Mouse (Mus musculus) heart, embryonic 14.5 days (tissue): ENCODE data around the gene Vash1. TPM values are rescaled to one million over a fixed set of nuclear protein-coding genes. Genes with fewer than 3 reads are reported as not detected.

Experiments used
- ATAC-seq: fragments of 200-750 bp; cut with Nextera tagmentation; 2 replicates; pipeline ENCODE4 v1.8.0; 2017; ENCODE audit warnings: low read depth, moderate TSS enrichment; ENCODE audit not compliant: insufficient number of reproducible peaks, insufficient read depth, low FRiP score
- H3K27ac ChIP-seq, 2 experiments: fragments of 200-500 bp in 1 of 2; fragments of 300-500 bp in 1 of 2; sonication (generic) in 1 of 2; replicated peaks in 1 of 2; 2 replicates each; pipeline ENCODE4 v1.5.1; 2012 to 2014; ENCODE audit warnings: low read depth in 2 of 2, low read length in 2 of 2, control low read depth in 1 of 2, mild to moderate bottlenecking in 1 of 2, mixed read lengths in 1 of 2; ENCODE audit not compliant: control insufficient read depth in 1 of 2, insufficient read depth in 1 of 2
- H3K27me3 ChIP-seq: fragments of 300-500 bp; sonication (generic); 2 replicates; pipeline ENCODE4 v1.6.1; 2014; ENCODE audit warnings: mild to moderate bottlenecking, low read length, control low read depth; ENCODE audit not compliant: control insufficient read depth, insufficient read depth
- H3K36me3 ChIP-seq: fragments of 300-500 bp; sonication (generic); 2 replicates; pipeline ENCODE4 v1.6.1; 2014; ENCODE audit warnings: mild to moderate bottlenecking, control low read depth, low read length, mixed read lengths; ENCODE audit not compliant: control insufficient read depth, insufficient read depth
- H3K4me1 ChIP-seq, 2 experiments: fragments of 200-500 bp in 1 of 2; fragments of 300-500 bp in 1 of 2; sonication (generic) in 1 of 2; 2 replicates each; pipeline ENCODE4 v1.6.1; 2012 to 2014; ENCODE audit warnings: low read length in 2 of 2, control low read depth in 1 of 2, mixed read lengths in 1 of 2; ENCODE audit not compliant: control insufficient read depth in 2 of 2, insufficient read depth in 2 of 2
- H3K4me2 ChIP-seq: fragments of 300-500 bp; sonication (generic); 2 replicates; pipeline ENCODE4 v1.6.1; 2014; ENCODE audit warnings: mild to moderate bottlenecking, low read length
- H3K4me3 ChIP-seq, 2 experiments: fragments of 200-500 bp in 1 of 2; fragments of 300-500 bp in 1 of 2; sonication (generic) in 1 of 2; 2 replicates each; pipeline ENCODE4 v1.5.1; 2012 to 2014; ENCODE audit warnings: low read length in 2 of 2, mild to moderate bottlenecking in 2 of 2, control low read depth in 1 of 2, low read depth in 1 of 2, moderate library complexity in 1 of 2; ENCODE audit not compliant: control insufficient read depth in 1 of 2, insufficient read depth in 1 of 2
- H3K9ac ChIP-seq: fragments of 300-500 bp; sonication (generic); 2 replicates; pipeline ENCODE4 v1.6.1; 2014; ENCODE audit warnings: mild to moderate bottlenecking, low read length
- H3K9me3 ChIP-seq: fragments of 300-500 bp; sonication (generic); 2 replicates; pipeline ENCODE4 v1.6.1; 2016; ENCODE audit warnings: low read length, control low read depth; ENCODE audit not compliant: control insufficient read depth
- WGBS: fragments of 180-500 bp; shearing (Covaris S2); extraction: QIAGEN DNeasy Blood & Tissue Kit; methylation state at CpG from one replicate; pipeline ENCODE4 v1.1.7; 2014; 5-methylcytosine and 5-hydroxymethylcytosine counted together
- polyA plus RNA-seq: library from polyadenylated mRNA; unstranded; fragments of >200 nt; fragmentation: Nextera tagmentation; extraction: Ambion mirVana; gene quantifications from 2 replicates; pipeline ENCODE4 v1.2.1, GENCODE M21; 2014

Vash1 gene
- polyA plus RNA-seq, 1 experiment from 2014 or later = 10.7 TPM

DNA sequence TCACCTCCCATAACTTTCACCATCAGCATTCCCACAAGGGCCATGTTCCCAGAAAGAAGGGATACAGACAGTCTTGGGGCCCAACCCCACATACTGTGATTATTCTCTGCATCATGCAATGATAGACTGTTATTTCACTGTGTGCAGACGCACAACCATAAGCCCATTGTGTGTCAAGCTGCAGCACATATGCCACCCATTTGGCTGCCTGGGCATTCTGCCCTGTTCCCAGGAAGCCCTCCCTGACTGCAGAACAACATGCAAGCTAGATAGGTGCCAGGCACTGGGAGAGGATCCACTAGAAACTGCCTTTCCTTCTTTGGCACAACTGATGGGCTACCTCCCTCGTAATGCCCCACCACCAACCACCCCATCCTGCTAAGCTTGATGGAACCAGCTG is 10.1 kb upstream of the Vash1 start:
- H3K9me3 ChIP-seq = 0 out of 2 replicates have a peak, but pooled peaks cover 3% of the 10 kb centered on the region
- no peak for ATAC-seq
- H3K36me3 ChIP-seq = no peaks in the 10 kb centered on the region
- no peaks in the 10 kb centered on the region for H3K27me3 ChIP-seq
- H3K4me2 ChIP-seq = no peak overlapping the region
- H3K27ac ChIP-seq = no peak overlapping the region
- H3K4me3 ChIP-seq = no peak overlapping the region
- no peak overlapping the region for H3K9ac ChIP-seq
- 83% methylated on average over 2 of the region's 2 CpGs for WGBS
- H3K4me1 ChIP-seq = peaks cover 2 to 9% of the 10 kb centered on the region in 2 experiments; a peak in 3 of 4 replicates

DNA sequence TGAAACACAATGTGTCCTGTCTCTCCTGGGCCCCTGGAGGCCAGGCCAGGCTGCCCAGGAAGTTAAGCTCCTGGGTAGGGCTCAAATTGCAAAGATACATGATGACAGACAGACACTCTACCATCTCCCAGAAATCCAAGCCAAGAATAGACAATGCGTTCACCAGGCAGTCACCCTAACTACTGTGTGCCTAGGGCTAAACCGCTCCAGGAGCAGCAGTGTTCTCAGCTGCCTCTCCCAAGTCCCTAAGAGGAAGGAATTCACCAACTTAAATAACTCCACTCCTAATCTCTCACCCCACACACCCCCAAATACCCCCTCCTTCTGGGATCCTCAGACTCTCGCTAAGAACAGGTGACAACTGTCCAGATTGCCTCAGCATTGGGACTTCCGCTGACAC is 6.4 kb upstream of the Vash1 start:
- peaks cover 2 to 9% of the 10 kb centered on the region in 2 experiments; a peak in 3 of 4 replicates for H3K4me1 ChIP-seq
- ATAC-seq = no peak; the same call in 1 of the 2 replicates
- no peaks in the 10 kb centered on the region for H3K27me3 ChIP-seq
- no peaks in the 10 kb centered on the region for H3K36me3 ChIP-seq
- H3K4me2 ChIP-seq = no peak overlapping the region
- H3K9me3 ChIP-seq = 0 out of 2 replicates have a peak, but pooled peaks cover 3% of the 10 kb centered on the region
- no peak overlapping the region for H3K9ac ChIP-seq
- no peak overlapping the region for H3K4me3 ChIP-seq
- no peak overlapping the region; a peak in 1 of 4 replicates for H3K27ac ChIP-seq
- WGBS = 51% methylated on average over 4 of the region's 4 CpGs

DNA sequence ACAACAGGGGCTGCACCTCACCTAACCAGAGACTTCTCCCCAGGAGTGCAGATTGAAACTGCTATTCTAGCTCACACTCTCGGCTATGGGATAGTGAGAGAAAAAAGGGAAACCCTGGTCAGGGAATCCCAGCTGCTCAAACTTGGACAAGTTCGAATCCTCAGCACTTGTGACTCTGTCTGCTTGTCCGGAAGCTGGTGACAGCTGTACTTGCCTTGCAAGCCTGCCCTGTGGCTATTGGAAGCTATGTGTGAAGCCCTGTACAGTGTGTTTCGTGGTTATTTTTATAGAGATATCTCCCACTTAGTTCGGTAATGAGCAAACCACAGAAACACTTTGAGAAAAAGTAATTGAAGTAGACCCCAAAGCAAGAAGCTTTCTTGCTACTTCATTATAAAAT is 6.0 kb upstream of the Vash1 start:
- no peak overlapping the region for H3K9ac ChIP-seq
- peaks cover 2 to 9% of the 10 kb centered on the region in 2 experiments; a peak in 3 of 4 replicates for H3K4me1 ChIP-seq
- no peak overlapping the region; a peak in 1 of 4 replicates for H3K27ac ChIP-seq
- H3K9me3 ChIP-seq = 0 out of 2 replicates have a peak, but pooled peaks cover 3% of the 10 kb centered on the region
- H3K4me3 ChIP-seq = no peak overlapping the region
- no peak overlapping the region for H3K4me2 ChIP-seq
- WGBS = 38% methylated on average over 5 of the region's 5 CpGs
- H3K36me3 ChIP-seq = no peaks in the 10 kb centered on the region
- ATAC-seq = no peak
- no peaks in the 10 kb centered on the region for H3K27me3 ChIP-seq

DNA sequence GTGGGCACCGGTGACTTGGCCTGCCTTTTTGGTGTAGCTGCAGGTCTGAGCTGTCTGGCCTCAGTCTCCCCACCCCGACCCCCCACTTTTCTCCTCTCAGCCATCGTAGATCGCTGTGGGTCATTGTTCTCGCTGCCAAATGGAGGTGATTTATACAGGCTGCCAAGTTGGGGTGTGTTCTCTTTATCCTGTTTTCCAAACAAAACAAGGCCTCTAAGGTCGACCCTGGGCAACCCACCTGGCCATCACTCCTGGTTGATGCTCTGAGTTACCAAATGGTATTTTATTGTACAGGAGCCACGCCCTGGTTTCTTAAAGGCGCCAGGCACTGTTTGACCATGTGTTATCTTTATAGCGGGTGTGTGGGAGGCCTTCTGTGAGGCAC is 1.0 kb downstream of the Vash1 start:
- Histone ChIP-seq H3K4me3 (peak overlapping the region; percentile 62 to 81), H3K27ac (peak overlapping the region; percentile 1 to 84; a peak in 3 of 4 replicates), H3K36me3 (peaks cover 6% of the 10 kb centered on the region; the same call in 1 of the 2 replicates), H3K27me3 (no peaks in the 10 kb centered on the region), H3K9ac (peak overlapping the region; percentile 93), H3K9me3 (no peaks in the 10 kb centered on the region), H3K4me2 (peak overlapping the region; percentile 99), H3K4me1 (peaks cover 4 to 23% of the 10 kb centered on the region in 2 experiments; a peak in 3 of 4 replicates)
- ATAC-seq = no peak
- 2% methylated on average over 9 of the region's 9 CpGs for WGBS

DNA sequence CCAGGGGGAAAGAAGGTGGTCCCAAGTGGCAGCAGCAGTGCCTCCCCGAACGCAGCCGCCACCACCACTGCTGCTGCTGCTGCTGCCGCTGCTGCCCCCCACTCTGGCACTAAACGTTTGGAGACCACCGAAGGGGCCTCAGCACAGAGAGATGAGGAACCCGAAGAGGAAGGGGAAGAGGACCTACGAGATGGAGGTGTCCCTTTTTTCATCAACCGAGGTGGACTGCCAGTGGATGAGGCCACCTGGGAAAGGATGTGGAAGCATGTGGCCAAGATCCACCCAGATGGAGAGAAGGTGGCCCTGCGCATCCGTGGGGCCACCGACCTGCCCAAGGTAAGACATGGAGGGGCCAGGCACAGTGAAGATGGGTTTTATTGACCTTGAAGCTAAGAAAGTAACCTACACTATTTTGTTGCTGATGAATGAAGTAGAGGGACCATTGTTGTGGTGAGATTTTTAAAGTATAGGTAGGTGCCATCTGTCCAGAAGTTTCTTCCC is 1.5 kb downstream of the Vash1 start:
- peaks cover 4 to 27% of the 10 kb centered on the region in 2 experiments; a peak in 3 of 4 replicates for H3K4me1 ChIP-seq
- H3K27me3 ChIP-seq = no peaks in the 10 kb centered on the region
- no peaks in the 10 kb centered on the region for H3K9me3 ChIP-seq
- peak overlapping the region; percentile 93 for H3K9ac ChIP-seq
- H3K4me2 ChIP-seq = peak overlapping the region; percentile 99
- H3K4me3 ChIP-seq = peak overlapping the region; percentile 62 to 81
- ATAC-seq = no peak
- 47% methylated on average over 12 of the region's 12 CpGs for WGBS
- peaks cover 6% of the 10 kb centered on the region; the same call in 1 of the 2 replicates for H3K36me3 ChIP-seq
- peak overlapping the region; percentile 22 to 84; a peak in 3 of 4 replicates for H3K27ac ChIP-seq

DNA sequence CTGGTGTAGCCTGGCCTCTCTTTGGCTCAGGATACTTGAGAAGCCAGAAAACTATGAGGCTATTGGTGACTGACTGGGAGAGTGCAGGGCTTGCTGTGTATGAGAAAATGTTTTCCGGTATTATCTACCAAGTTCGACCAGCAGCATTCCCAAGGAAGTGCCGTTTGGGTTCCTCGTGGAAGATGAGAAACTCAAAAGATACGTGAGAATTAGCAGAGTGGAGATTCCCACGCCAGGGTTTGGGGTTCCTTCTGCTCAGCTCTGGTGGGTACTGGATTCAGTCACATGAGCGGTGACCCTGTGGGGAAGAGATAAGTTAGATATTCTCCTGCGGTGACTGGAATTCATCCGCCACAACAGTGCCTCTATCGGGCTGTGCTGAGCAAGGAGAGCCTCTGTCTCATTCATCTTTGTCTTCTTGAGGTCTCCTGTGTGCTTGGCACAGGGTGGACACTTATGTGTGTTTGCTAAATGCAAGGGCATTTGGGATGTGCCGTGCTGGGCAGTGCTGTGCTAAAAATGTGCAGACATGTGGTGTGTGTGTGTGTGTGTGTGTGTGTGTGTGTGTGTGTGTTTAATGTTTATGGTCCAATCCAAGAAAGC is 2.2 kb downstream of the Vash1 start:
- Histone ChIP-seq H3K27me3 (no peaks in the 10 kb centered on the region), H3K27ac (peak overlapping the region; percentile 22 to 84), H3K36me3 (peaks cover 6% of the 10 kb centered on the region; the same call in 1 of the 2 replicates), H3K4me1 (peaks cover 4 to 27% of the 10 kb centered on the region in 2 experiments; a peak in 3 of 4 replicates), H3K9ac (peak overlapping the region; percentile 93), H3K4me2 (peak overlapping the region; percentile 99), H3K9me3 (no peaks in the 10 kb centered on the region), H3K4me3 (peak overlapping the region; percentile 62 to 81)
- ATAC-seq = no peak
- WGBS = 9% methylated on average over 11 of the region's 11 CpGs

DNA sequence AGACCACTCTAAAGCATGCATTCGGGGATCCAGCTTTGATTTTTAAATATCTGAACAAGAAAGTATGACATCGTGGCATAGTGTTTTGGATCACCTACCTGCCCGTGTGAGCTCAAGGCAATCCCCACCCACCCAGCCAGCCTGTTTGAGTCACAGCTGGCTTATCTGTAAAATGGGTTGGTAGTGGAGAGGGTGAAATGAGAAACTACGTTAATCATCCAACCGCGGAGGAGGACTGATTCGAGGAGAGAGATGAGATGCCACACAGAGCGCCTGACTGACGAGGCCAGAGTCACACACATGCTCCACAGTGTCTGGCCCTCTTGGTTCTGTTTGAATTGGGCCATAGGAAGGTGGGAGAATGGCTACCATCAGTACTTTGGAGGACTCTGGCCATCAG is 3.1 kb downstream of the Vash1 start:
- H3K27ac ChIP-seq = no peak overlapping the region
- 78% methylated on average over 9 of the region's 9 CpGs for WGBS
- no peaks in the 10 kb centered on the region for H3K27me3 ChIP-seq
- peak overlapping the region in 1 of 2 experiments; percentile 1; a peak in 1 of 4 replicates for H3K4me3 ChIP-seq
- H3K4me1 ChIP-seq = peaks cover 5 to 27% of the 10 kb centered on the region in 2 experiments; a peak in 3 of 4 replicates
- peaks cover 11% of the 10 kb centered on the region for H3K36me3 ChIP-seq
- H3K9me3 ChIP-seq = no peaks in the 10 kb centered on the region
- no peak overlapping the region; the same call in 1 of the 2 replicates for H3K9ac ChIP-seq
- peak overlapping the region; percentile 99 for H3K4me2 ChIP-seq
- no peak for ATAC-seq
